Mouse (Mus musculus) hematopoietic stem cell, adult 5-6 weeks (primary cell): Measurements from ENCODE around the gene Ndufb3. TPM values are rescaled to one million over a fixed set of nuclear protein-coding genes. Genes with fewer than 3 reads are reported as not detected.
"Not testable (repeated sequence)": the region's sequence is repeated elsewhere in the genome, so short reads cannot be mapped to it uniquely, and the experiment has no call there.

Source experiments
- ATAC-seq, 2 experiments: fragments of 125-278 bp in 1 of 2; replicated peaks in 1 of 2; 2 replicates each; pipeline ENCODE4 v1.8.0; 2016 to 2017; ENCODE audit warnings: inconsistent platforms in 2 of 2, mild to moderate bottlenecking in 2 of 2, moderate number of reproducible peaks in 2 of 2, low read depth in 1 of 2, moderate TSS enrichment in 1 of 2; ENCODE audit not compliant: low FRiP score in 2 of 2, poor library complexity in 2 of 2, severe bottlenecking in 2 of 2, insufficient read depth in 1 of 2, low TSS enrichment in 1 of 2
- total RNA-seq: library from RNA; stranded (forward); fragments of 172-1452, 232-1000 nt; gene quantifications from 2 replicates; pipeline ENCODE4 v1.2.3, GENCODE M21; 2017

Gene Ndufb3
- 51.0 and 89.8 TPM in 2 replicates for total RNA-seq

DNA sequence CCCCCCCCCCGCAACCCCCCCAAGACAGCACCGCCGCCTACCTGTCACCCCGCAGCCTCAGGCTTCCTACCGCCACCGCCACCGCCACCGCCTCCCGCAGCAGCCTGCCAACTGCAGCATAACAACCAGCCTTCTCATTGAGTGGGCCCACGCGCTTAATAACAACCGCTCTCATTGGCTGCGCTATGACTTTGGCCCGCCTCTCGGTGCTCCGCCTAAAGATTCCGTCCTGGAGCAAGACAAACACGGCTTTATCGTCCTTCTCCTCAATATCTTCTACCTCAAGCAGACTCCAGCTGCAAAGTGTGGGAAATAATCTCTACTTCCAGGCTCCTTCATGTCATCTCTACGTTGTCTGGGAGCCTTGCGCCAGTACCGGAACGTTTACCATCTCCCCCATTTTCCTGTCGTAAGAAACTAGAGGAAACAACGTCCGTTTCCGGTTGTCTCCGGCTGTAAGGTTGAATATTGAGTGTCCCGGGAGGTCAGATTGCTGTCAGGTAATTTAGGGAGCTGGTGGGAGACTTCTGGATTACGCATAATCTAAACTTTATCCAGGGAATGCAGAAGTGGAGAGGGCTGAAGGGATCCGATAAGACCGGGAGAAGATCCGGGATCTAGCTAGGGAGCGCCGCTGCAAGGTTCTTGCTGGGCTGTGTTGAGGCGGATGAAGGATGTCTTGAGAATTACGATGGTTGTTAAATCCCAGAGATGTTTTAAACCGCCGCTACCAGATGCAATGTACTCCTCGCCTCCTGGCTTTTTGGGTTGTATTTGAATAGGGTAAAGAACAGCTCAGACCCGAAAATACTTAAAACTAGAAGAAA lies at the start of gene Ndufb3, which contains the start of gene Fam126b:
Gene Ndufb3 (plus strand): TSS at position 214 of the 827 bp plus-strand sequence.
Gene Fam126b (minus strand): TSS at position 153 of the 827 bp plus-strand sequence.
- ATAC-seq: peak; percentile 99 to 100

DNA sequence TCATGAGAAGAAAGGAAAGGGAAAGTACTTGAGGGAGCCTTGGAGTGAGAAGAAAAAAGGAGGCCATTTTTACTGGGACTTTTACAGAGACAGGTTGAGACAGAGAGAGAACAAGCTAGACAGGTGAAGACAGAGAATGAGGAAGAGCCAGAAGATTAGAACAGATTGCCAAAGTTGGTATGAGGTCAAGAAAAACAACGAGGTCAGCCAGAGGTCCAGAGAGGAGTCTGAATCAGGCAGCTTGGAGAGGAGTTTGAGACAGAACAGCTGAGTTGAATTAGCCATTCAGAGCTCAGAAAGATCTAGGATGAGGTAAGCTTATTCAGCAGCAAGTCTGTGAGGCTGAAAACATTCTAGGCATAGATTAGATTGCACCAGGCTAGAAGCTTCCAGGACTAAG lies 44.8 kb upstream of the Ndufb3 start:
- ATAC-seq: no peak

DNA sequence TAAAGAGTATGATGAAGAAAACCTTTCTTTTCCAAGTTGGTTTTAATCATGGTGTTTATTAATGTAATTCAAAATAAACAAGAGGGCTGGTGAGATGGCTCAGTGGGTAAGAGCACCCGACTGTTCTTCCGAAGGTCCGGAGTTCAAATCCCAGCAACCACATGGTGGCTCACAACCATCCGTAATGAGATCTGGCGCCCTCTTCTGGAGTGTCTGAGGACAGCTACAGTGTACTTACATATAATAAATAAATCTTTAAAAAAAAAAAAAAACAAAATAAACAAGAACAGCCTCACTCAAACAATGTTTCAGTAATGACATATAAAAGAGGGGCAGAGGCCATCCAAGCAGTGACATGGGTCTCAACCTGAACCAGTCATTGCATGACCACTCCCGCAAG lies 25.8 kb upstream of the Ndufb3 start:
- not testable (repeated sequence) for ATAC-seq

DNA sequence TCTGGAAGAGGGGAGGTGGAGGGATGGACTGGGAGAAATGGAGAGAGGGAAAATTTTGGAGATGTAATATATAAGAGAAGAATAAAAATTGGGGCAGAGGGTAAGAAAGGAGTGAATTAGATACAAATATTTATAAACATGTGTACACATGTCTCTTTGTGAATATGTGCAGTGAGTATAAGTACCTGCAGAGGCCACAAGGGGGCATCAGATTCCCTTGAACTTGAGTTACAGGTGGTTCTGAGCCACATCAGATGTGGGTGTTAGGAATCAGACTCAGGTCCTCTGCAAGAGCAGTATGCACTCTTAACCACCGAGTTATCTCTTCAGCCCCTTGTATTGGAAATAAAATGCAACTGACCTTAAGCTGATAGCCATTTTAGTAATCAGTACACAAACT lies 23.7 kb upstream of the Ndufb3 start:
- ATAC-seq: no peak

DNA sequence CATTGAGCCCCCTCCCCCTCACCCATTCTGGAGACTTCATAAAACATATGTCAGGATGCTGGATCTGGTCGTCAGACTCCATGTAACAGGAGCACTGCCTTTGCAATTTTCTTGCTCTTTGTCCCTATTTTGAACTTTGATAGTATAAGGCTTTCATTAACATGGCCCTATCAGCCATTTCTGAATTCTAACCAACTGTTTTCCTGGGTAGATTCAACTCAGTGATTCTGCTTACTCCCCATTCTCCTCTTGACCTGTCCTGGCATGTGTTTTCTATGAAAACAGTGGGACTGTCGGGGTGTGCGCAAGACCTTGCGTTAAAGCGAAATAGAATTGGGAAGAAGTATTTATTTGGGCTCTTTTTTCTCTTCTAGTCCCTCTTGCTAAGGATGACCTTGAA lies 21.2 kb upstream of the Ndufb3 start:
- ATAC-seq: no peak

DNA sequence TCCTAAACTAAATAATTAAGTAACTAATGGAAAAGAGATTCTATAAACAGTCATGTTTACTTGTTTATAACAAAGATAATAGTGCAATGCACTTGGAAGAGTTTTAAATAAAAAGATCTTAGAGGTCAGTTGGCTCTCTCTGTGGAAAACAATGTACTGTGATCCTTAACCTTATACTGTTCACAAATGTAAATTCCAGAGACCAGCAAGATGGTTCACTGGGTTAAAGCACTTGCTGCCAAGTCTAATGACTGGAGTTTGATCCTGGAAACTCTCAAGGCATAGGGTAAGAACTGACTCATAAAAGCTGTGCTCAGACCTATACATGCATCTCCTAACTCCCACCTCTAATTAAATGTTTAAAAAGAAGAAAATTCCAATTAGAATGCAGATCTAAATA lies 19.6 kb upstream of the Ndufb3 start:
- ATAC-seq: no peak

DNA sequence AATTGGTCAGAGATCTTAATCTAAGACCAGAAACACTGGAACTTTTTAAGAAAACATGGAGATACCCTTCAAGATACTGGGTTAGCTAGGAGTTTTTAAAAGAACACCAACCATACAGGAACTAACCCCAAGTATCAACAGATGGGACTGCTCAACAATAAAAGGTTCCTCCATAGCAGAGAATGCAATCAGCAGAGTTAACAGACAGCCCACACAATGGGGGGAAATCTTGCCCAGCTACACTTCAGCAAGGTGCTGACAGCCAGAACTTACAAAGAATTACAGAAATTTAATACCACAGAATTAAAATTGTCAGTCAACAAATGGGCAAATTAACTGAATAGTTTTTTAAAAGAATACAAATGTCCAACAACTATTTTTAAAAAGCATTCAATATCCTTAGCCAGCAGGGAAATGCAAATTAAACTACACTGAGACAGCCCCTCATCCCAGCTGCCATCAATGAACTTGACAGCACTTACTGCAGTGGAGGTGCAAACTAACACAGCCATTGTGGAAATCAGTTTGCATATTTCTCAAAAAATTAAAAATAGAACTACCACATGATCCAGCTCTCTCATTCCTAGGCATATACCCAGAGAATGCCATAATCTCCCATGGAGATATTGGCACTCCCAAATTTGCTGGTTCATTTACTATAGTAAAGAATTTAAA lies 17.6 kb upstream of the Ndufb3 start:
- no peak for ATAC-seq

DNA sequence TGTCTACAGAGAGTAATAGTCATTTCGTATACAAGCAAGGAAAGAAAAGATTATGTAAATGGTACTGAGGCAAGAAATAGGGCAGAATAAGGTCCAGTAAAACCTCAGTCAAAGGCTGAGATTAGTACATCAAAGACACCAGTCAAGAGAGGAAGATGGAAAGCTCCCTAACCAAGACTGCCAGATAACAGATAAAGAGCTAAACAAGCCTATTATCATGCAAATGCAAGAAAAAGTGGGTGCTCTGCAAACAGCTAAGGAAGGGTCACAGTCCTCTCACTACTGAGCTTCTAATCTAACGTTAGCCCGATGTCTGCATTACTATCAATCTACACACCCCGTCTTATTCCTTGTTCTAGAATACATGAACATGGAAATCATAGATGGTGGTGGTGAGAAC lies 15.7 kb upstream of the Ndufb3 start:
- ATAC-seq: no peak

DNA sequence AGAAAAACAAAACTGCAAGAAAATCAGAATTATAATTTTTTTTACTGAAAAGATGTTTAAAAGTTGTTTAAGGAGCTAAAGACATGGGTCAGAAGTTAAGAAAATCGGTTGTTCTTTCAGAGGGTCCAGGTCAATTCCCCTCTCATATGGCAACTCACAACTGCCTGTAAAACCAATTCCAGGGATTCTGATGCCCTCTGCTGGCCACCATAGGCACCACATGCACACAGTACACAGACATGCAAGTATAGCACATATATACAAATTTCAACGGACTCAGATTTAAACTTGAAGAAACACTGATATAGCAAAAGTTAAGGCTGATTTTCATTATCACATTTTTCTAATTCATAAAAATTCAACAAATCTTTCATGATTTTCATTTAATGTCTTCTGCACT lies 7.0 kb upstream of the Ndufb3 start:
- no peak for ATAC-seq

DNA sequence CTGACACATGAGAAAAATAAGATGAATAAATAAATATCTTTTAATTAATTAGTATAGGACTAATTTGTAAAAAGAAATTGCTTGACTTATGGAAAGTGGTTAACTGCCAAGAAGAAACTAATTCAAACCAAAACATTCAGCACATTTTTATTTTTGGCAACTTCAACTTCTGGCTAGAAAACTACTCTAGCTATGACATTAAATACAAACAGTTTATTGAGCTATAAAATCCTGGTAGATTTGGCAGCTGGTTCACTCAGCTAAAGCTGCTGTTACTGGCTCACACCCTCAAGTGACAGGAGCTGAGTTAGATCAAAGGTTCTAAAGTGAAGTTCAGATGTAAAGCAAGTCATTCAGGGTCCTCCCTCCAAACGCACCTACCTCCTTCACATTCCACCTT lies 3.6 kb upstream of the Ndufb3 start:
- no peak for ATAC-seq

DNA sequence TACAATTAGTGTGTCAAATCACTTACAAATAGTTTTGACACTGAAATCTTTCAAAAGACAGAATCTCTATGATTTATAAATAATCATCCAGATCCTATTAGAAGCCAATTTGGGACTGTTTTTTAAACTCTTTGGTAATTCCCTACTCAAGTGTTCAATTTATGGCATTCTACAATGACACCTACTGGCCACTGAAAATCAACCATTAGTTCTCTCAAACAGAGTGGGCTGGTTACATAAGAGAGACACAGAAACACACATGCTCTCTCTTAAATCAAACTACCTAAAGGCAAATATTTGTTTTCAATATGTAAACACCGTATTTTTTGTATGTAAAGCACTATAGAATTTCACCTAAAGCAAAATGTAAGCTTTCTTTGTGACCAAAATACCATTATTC lies 1.9 kb upstream of the Ndufb3 start:
- ATAC-seq: no peak

DNA sequence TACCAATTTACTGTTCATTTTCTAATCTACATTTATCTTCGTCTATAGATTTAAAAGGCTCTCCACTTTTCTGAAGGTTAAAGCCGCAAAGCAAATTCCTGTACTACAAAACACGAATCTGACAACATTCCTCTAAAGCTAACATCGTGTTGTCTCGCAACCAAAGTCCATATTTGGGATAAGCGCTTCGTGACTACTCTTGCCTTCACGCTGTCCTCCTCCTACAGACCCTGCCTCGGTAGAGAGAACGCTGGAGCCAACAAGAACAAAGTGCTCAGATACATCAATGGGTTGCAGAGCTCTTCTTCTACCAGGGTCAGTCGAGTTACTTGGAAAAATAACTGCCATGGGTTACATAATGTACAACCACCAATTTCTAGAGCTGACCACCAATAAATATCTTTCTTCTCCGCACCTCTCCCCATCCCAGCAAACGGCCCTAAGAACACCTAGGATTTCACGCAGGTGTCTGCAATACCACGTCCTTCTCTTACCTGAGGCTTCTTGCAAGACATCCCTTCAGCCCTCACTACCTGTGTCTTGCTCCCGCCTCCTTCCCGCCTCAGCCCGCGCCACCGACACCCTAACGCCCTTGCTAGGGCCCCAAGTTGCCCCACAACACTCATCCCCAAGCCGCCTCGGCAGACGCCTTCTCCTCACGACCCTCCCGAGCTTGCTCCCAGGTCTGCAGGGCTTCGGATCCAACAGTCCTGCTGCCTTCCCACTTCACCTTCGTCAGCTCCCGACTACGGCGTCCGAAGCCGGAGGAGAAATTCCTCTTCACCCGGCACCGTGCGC lies 612 bp upstream of the Ndufb3 start:
- ATAC-seq: peak in 1 of 2 experiments; percentile 26; a peak in 1 of 4 replicates

DNA sequence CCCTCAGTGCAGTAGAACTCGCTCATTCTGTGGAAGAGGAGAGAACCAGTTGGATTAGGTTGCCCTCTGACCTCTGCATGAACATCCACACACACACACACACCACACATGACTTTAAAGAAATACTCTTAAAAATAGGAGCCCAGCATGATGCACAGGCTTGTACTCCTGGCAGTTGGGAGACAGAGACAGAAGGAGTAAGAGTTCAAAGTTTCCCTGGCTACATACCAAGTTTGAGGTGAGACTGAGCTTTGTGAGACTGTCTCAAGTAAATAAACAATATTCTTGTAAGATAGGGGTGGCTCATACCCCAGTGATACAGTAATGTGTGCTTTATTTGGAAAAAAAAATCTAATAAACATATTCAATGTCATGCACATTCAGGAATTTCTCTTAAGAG lies 1.3 kb downstream of the Ndufb3 start:
- ATAC-seq: no peak

DNA sequence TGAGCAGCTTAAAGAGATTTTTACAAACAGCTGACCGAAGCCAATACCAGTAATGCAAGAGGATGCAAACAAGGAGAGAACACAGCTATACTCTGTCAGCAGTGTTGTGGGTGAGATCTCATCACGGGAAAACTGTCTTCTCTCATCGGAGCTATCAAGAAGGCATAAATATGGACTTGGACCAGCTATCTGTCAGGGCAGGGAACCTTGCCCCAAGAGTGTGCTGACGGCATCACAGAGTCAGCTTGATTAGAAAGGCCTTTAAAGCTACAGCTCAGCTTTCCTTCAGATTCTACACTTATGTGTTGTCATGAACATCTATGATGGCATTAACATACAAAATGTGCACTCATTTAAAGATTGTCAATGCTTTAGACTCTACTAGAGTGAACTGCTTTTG lies 16.5 kb downstream of the Ndufb3 start:
- ATAC-seq: no peak

DNA sequence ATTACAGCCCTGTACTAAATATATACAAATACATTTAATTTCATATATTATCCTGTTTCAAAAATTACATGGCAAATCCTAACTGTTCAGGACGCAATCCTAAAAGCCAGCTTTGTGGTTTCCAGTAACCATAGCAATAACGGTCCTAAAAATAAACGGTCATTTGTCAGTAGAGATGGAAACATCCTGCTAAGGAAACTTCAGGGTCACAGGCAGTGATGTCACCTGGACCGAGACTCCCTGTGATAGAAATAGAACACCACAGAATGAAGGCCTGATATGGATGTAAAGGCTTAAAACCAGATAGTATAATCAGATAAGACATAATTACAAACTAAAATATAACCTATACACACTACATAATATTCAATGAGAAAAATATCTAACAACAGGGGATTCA lies 17.6 kb downstream of the Ndufb3 start:
- ATAC-seq: peak in 1 of 2 experiments; percentile 64; a peak in 1 of 4 replicates

DNA sequence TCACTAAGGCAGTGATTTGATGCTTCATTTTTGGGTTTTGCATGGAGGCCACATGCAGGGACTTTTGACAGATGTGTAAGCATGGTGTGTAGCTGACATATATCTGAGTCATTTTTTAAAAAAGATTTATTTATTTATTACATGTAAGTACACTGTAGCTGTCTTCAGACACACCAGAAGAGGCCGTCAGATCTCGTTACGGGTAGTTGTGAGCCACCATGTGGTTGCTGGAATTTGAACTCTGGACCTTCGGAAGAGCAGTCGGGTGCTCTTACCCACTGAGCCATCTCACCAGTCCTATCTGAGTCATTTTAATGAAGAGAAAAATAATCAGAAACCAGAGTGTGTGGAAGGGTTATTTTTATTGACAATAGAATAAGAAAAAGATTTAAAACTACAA lies 23.4 kb downstream of the Ndufb3 start:
- ATAC-seq: not testable (repeated sequence)

DNA sequence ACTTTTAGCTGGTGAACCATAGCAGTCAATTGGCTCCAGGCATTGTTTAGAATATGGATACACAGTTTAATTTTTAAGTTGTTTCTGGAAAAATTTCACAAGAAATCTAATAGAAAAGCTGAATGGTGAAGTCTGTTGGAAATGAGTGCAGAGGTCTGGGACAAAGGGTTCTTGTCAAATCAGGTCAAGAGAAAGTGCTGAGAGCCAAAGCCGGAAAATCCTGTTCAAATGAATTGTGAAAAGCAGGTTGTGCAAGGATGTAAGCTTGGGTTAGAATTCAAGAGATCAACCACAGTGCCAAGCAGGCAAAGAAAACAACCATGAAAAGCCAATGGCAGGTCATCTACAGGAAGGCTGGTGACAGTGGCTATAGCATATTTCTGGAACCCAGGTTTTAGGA lies 24.0 kb downstream of the Ndufb3 start:
- ATAC-seq: no peak

DNA sequence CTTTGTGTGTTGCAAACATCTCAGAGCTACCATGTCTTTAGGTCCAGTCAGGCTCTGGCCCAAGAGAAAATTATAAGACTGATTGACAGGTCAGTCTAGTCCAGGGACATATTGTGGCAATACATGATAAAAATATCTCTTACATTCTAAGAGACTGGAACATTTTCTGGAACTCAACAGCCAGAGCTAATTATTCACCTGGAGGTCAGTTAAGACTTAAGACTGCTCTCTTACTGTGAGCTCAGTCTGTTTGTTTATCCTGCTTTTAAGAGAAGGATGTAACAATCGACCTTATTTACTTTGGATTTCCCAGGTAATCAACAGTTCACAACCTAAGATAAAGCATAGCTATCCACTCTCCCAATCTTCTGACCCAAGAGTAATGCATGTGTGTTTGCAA lies 24.4 kb downstream of the Ndufb3 start:
- ATAC-seq: no peak
